Mouse (Mus musculus): ENCODE data around the gene Ptger1. TPM values are rescaled to one million over a fixed set of nuclear protein-coding genes. Genes with fewer than 3 reads are reported as not detected.

Gene Ptger1
- total and polyA plus RNA-seq, 2 experiments from 2014 or later = 0.36 to 0.55 TPM

GRCm38 (mm10) chr8:83639649-83640048 is 26.8 kb upstream of the Ptger1 start:
- Histone ChIP-seq H3K9me3 (ENCODE audit: low read length) (peaks cover 2% of the 10 kb centered on the region; the same call in 1 of the 2 replicates), H3K27ac (ENCODE audit: low read depth, low read length) (no peak overlapping the region), H3K36me3 (ENCODE audit: insufficient read depth, low read length) (no peaks in the 10 kb centered on the region), H3K4me3 (ENCODE audit: low read depth, low read length) (no peak overlapping the region), H3K27me3 (ENCODE audit: insufficient read depth, low read length) (no peaks in the 10 kb centered on the region), H3K4me1 (ENCODE audit: insufficient read depth, low read length) (no peaks in the 10 kb centered on the region), H3K4me2 (ENCODE audit: low read depth, low read length, poor library complexity, severe bottlenecking) (no peak overlapping the region), H3K9ac (replicated peaks; ENCODE audit: low read length, poor library complexity, severe bottlenecking) (no peak overlapping the region)
- WGBS = 72% methylated on average over 5 of the region's 5 CpGs
- ATAC-seq (ENCODE audit: low FRiP score) (no peak), DNase-seq (ENCODE audit: low spot score) (no peak)
- TF ChIP-seq CTCF (IDR thresholded peaks at IDR 0.05) = no peak

- Histone ChIP-seq H3K4me1 (ENCODE audit: insufficient read depth, low read length) (no peaks in the 10 kb centered on the region), H3K36me3 (ENCODE audit: insufficient read depth, low read length) (no peaks in the 10 kb centered on the region), H3K9me3 (ENCODE audit: low read length) (no peaks in the 10 kb centered on the region), H3K4me3 (ENCODE audit: low read depth, low read length) (no peak overlapping the region), H3K4me2 (ENCODE audit: low read depth, low read length, poor library complexity, severe bottlenecking) (no peak overlapping the region), H3K27me3 (ENCODE audit: insufficient read depth, low read length) (no peaks in the 10 kb centered on the region), H3K27ac (ENCODE audit: low read depth, low read length) (no peak overlapping the region), H3K9ac (replicated peaks; ENCODE audit: low read length, poor library complexity, severe bottlenecking) (no peak overlapping the region)
- TF ChIP-seq CTCF (IDR thresholded peaks at IDR 0.05) = no peak
- 95% methylated on average over 11 of the region's 11 CpGs for WGBS
- ATAC-seq (ENCODE audit: low FRiP score) = no peak
- DNase-seq (ENCODE audit: low spot score) = no peak
Observed at GRCm38 (mm10) chr8:83647511-83647910, 19.0 kb upstream of the Ptger1 start.

GRCm38 (mm10) chr8:83648031-83648430 is 18.4 kb upstream of the Ptger1 start:
- Histone ChIP-seq H3K27me3 (ENCODE audit: insufficient read depth, low read length) (no peaks in the 10 kb centered on the region), H3K36me3 (ENCODE audit: insufficient read depth, low read length) (no peaks in the 10 kb centered on the region), H3K9ac (replicated peaks; ENCODE audit: low read length, poor library complexity, severe bottlenecking) (no peak overlapping the region), H3K4me3 (ENCODE audit: low read depth, low read length) (no peak overlapping the region), H3K4me1 (ENCODE audit: insufficient read depth, low read length) (no peaks in the 10 kb centered on the region), H3K9me3 (ENCODE audit: low read length) (no peaks in the 10 kb centered on the region), H3K27ac (ENCODE audit: low read depth, low read length) (no peak overlapping the region), H3K4me2 (ENCODE audit: low read depth, low read length, poor library complexity, severe bottlenecking) (no peak overlapping the region)
- TF ChIP-seq CTCF (IDR thresholded peaks at IDR 0.05) = no peak
- DNase-seq (ENCODE audit: low spot score) (no peak), ATAC-seq (ENCODE audit: low FRiP score) (no peak)
- WGBS = 92% methylated on average over 4 of the region's 4 CpGs

GRCm38 (mm10) chr8:83649699-83650098 is 16.8 kb upstream of the Ptger1 start:
- no peak overlapping the region for H3K4me3 ChIP-seq (ENCODE audit: low read depth, low read length)
- ATAC-seq (ENCODE audit: low FRiP score) = no peak
- H3K4me2 ChIP-seq (ENCODE audit: low read depth, low read length, poor library complexity, severe bottlenecking) = no peak overlapping the region
- DNase-seq (ENCODE audit: low spot score) = no peak
- 95% methylated on average over 6 of the region's 6 CpGs for WGBS
- no peaks in the 10 kb centered on the region for H3K9me3 ChIP-seq (ENCODE audit: low read length)
- peaks cover 9% of the 10 kb centered on the region; the same call in 1 of the 2 replicates for H3K4me1 ChIP-seq (ENCODE audit: insufficient read depth, low read length)
- H3K27me3 ChIP-seq (ENCODE audit: insufficient read depth, low read length) = no peaks in the 10 kb centered on the region
- no peaks in the 10 kb centered on the region for H3K36me3 ChIP-seq (ENCODE audit: insufficient read depth, low read length)
- TF ChIP-seq CTCF (IDR thresholded peaks at IDR 0.05) = no peak
- H3K9ac ChIP-seq (replicated peaks; ENCODE audit: low read length, poor library complexity, severe bottlenecking) = no peak overlapping the region
- H3K27ac ChIP-seq (ENCODE audit: low read depth, low read length) = no peak overlapping the region

- Histone ChIP-seq H3K9me3 (ENCODE audit: low read length) (no peaks in the 10 kb centered on the region), H3K27me3 (ENCODE audit: insufficient read depth, low read length) (no peaks in the 10 kb centered on the region), H3K9ac (replicated peaks; ENCODE audit: low read length, poor library complexity, severe bottlenecking) (peak within 1 kb of the TSS; percentile 83), H3K27ac (ENCODE audit: low read depth, low read length) (peak within 1 kb of the TSS; percentile 85), H3K36me3 (ENCODE audit: insufficient read depth, low read length) (no peaks in the 10 kb centered on the region), H3K4me3 (ENCODE audit: low read depth, low read length) (peak within 1 kb of the TSS; percentile 91), H3K4me1 (ENCODE audit: insufficient read depth, low read length) (peaks cover 9% of the 10 kb centered on the region; the same call in 1 of the 2 replicates), H3K4me2 (ENCODE audit: low read depth, low read length, poor library complexity, severe bottlenecking) (peak within 1 kb of the TSS; percentile 93)
- 4% methylated on average over 49 of the region's 50 CpGs for WGBS
- DNase-seq (ENCODE audit: low spot score) (peak; percentile 99), ATAC-seq (ENCODE audit: low FRiP score) (peak; percentile 96)
- no peak for TF ChIP-seq CTCF (IDR thresholded peaks at IDR 0.05)
Observed at GRCm38 (mm10) chr8:83652030-83652743, 14.3 kb upstream of the Ptger1 start, which contains the start of gene Gipc1. Gene Gipc1, plus strand, starts transcription at chr8:83652677.
